Mouse (Mus musculus): ENCODE measurements around the gene Gm13305.
"Not testable (repeated sequence)": the region's sequence is repeated elsewhere in the genome, so short reads cannot be mapped to it uniquely, and the experiment has no call there.

Gm13305 gene

DNA sequence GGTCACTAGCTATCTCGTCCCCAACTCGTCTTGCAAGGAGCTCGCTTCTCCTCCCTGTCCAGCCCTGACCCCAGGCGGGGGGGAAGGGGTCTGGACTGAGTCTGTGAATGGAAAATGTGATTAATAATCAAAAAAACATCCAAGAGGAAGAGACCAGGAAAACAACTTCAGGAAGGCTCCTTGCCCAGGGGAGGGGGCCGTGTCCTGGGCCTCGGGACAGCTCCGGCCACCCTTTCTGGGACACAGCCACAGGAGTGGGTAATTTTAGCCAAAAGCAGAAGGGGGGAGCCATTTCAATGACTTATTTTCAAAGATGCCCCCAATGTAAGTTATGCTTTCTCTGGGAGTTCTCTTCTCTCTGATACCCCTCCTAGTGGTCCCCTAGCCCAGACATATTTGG is at the start of gene Gm13305:
Gene Gm13305, minus strand, starts transcription at position 101 of the 400 bp plus-strand sequence.
- not testable (repeated sequence) for DNase-seq

DNA sequence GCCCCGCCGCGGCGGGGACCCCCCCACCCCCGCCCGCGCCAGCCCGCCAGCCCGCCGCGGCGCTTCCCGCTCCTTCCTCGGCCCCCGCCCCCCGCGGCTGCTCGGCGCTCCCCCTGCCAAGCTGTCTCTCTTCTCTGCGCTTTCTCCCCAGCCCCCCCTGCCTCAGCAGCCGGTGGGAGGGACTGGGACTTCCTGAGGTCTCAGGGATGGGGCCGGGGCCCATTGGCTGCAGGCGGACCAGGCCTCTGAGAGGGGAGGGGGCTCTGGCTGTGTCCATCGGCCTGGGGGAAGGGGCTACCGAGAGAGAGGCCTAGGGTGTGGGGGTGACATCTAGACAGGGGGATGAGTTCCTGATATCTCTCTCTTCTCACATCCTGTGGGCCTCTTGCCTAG is 16.6 kb upstream of the Gm13305 start:
- not testable (repeated sequence) for DNase-seq

DNA sequence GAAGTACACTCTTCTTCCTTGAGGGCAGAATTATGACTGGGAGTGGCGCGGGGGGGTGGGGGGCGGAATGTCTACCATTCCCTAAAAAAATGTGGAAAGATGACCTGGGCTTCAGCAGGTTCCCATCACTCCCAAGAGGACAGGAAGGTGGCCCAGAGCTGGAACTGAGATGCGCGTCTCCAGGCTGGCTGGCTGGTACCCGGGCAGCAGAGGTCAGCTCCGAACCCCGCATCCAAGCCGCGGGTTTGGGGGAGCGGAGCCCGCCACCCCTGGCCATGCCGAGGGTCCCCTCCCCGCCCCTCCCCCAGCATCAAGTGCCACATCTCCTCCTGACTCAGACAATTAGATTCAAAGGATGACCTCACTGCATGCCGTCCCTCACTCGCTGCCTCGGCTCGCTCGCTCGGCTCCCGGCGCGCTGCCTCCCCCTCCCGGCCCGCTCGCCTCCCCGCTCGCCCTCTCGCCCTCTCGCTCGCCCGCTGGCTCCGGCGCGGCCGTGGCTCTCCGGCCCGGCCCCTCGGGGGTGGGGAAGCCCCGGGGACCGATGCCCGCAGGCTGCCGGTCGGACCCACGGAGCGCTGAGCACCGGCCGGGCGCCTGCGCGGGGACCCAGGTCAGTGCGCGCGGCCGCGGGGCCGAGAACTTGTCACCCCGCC is 16.0 kb upstream of the Gm13305 start:
- not testable (repeated sequence) for DNase-seq

DNA sequence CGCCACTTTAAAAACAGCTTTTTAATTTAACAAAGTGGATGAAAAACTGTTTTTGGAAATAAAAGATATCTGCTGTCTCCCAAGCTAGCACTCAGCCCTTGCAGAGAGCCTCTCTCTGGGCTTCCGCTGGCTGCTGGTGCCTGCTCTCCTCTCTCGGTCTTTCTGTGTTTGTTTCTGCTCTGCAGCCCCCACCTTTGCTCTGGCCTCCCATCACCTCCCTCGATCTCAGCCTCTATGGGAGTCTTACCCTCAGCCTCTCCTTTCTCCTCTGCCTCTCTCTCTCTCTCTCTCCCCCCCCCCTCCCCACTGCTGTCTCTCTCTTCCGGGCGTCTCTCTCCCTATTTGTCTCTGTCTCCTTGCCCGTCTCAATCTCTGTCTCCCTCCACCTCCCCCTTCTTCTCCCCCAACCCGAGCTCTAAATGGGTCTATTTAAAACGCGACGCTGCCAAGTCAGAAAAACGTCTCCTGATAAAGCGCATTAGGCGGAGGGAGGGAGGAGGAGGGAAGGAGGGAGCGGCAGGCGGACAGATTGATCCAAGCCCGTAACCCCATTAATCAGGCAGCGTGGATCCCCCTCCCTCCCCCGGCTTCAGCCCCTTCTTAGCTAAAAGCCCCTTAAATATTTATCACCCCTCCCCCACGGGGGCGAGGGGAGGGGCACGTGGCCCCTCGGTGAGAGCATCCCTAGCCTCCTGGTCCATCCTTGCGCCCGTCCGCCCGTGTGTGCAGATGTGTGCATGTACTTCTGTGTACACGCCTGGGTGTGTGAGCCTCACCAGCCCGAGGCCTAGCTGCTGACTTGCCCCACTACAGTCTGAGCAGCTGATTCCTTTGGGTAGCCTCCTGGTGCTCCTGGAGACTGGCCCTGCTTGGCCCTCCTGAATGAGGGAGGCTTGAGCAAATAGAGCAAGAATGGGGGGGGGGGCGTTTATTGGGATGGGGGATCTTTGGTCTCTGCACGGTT is 15.1 kb upstream of the Gm13305 start:
- DNase-seq = not testable (repeated sequence)

DNA sequence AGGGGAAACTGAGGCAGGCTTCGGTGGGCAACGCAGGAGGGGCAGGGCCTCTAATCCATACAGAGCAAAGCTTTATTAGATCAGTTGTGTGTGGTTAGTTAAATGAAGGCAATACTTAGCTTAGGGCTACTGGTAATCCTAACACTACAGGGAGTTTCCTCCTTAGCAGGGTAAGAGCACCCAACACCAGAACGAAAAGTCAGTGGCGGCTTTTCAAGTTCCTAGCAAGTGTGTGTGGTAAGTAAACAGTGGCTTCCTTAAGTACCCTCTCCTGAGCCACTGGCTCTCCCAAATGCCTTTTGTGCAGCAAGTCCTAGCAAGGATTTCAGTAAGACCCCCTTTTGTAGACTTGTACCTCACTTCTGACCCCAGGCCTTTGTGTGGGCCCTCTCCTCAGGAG is 9.8 kb upstream of the Gm13305 start:
- not testable (repeated sequence) for DNase-seq

DNA sequence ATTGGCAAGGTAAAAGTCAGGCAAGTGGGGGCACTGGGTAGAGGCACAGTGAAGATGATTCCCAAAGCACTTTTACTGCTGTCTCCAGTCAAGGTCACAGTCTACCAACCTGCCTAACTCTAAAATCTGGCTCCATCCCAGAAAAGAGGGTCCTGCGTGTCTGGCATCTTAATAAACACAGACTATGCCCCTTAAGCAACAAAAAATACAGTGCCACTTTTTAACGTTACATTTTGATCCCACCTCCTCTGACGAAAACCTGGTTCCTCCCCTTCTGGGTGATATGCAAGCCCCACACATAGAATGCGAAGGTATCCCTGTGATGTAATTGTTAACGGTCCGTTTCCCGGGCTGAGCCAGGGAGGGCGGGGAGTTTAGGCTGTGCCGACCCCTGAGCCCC is 15.3 kb downstream of the Gm13305 start, which contains the start of gene Gm13306:
Gene Gm13306, plus strand, starts transcription at position 301 of the 400 bp plus-strand sequence.
- not testable (repeated sequence) for DNase-seq

DNA sequence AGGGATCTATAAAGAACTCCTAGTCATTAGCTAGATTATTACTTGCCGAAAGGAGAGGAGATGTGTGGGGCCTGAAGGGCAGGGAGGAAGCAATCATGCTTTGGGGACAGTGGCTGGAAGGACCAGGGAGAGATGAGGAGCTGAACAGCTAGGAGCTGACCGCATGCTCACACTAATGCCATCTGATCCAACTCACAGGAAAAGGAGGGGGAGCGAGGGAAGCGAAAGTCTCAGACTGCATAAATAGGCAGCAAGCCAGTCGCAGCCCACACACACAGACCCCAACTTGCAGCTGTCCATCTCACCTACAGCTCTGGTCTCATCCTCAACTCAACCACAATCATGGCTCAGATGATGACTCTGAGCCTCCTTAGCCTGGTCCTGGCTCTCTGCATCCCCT is 53.9 kb downstream of the Gm13305 start, which contains the start of gene Gm13304:
Gene Gm13304, plus strand, starts transcription at position 301 of the 400 bp plus-strand sequence.
- not testable (repeated sequence) for DNase-seq

All from lung, postnatal 10 days (tissue).